Mouse (Mus musculus) NIH3T3 (cell line): ENCODE results near the gene Mmp28.

Experiments
- DNase-seq: peaks from one replicate; pipeline ENCODE4 v3.0.0-alpha.2; 2012; ENCODE audit warnings: low read depth

Mmp28 gene

DNA sequence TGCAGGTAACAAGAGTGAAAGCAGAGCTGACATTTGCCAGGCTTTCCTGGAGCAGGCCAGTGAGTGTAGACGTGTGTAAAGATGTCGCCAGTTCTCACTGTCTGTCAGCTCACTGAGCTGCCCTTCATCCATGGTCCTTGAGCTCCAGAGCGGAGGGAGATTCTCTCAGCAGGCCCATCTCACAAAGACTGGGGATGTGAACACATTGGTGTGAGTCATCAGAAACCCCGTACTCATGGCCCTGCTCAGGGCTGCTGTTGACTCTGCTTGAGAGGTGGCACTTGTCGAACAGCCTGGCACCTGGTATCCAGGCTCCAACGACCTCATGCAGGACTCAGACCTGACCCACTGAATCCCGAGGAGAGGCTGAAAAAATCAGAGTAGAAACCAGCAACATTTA is 59.1 kb downstream of the Mmp28 start:
- DNase-seq: no peak

- no peak for DNase-seq
Observed at GRCm38 (mm10) chr11:83398724-83399123, 64.1 kb downstream of the Mmp28 start.

DNA sequence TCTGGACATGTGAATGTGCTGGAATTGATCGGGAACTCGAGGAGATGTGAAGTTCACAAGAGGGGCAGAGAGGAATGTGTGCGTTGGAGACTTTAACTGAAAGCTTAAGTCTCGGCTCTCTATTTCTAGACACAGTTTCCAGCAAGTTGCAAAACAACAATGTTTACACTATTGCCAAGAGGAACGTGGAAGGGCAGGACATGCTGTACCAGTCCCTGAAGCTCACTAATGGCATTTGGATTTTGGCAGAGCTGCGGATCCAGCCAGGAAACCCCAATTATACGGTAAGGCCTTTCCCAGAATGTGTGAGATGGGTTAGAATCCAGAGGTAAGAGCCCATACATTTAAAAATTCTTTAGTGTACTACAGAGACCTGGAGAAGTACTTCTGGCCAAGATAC is 65.2 kb downstream of the Mmp28 start:
- DNase-seq: no peak

- no peak for DNase-seq
Observed at GRCm38 (mm10) chr11:83394802-83395439, 68.0 kb downstream of the Mmp28 start.

DNA sequence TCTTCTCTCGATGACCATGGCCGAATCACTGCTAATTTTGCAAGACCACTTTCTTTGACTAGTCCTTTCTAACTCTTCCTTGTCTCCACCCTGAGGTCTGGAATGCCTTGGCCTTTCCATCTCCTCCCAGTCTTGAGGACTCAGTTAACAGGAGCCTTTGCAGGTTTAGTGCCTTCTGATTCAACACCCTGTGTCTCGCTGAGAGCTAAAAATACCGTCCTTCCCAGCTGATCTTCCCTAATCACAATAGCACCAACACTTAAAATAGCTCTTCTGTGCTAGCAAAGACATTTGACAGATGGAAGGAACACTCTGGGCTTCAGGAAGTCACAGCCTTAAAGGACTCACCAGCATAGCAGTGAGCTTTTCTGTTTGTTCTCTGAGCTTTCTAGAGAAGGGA is 69.8 kb downstream of the Mmp28 start:
- no peak for DNase-seq
